Mouse (Mus musculus): ENCODE measurements around the gene Pde4d. TPM values are rescaled to one million over a fixed set of nuclear protein-coding genes. Genes with fewer than 3 reads are reported as not detected.

Gene Pde4d
- polyA plus RNA-seq (2012; rRNA removed): 4.9 and 5.7 TPM in 2 replicates

DNA sequence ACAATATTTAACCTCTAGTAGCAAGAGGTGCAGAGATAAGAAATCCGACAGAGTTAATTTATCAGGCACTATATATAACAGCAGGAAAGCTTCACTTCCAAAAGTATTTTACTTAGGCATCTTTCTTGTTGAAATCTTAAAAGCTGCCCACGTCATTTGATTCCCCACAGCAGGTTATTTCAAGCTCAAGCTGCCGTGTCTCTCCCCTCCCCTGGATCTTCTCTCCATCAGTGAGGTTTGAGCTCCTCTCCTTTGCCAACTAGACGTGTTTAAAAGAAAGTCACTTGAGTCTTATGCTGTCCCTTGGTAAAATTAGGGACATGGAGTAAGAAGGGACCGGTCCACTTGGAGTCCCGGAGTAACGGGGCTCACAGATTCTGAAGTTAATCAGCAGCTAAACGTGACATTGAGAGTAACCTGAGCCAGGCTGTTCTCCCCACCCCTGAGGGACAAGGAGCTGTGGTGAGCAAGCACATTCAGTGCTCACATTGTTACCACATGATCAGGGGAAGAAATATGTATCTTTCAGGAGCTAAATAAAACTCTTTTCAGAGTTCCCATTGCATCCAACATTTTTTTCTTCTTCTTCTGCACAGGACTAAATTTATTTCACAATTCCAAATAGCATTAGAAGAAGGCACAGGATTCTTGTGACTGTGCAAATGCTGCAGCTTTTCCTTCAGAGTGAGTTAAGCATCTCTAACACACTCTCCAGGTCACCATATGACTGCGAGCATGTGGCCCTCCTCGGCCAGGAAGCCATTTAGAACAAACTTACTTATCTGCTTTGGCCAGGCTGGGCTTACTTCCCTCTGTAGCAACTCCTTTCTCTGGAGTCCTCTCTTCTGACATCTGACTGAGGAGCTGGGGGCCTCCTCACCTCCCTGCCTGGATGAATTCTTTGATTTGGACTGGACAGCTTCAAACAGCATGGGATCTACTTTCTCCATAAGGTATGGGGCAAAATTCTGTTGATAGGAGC is at the start of gene Pde4d:
Gene Pde4d (plus strand): TSS at position 833 of the 982 bp plus-strand sequence.

Other genes starting within 250 kb of the Pde4d start
- 0.52 and 0.62 TPM in 2 replicates for gene Elovl7, start 235.5 kb upstream of the Pde4d start, polyA plus RNA-seq (2012; rRNA removed)
- gene Depdc1b, start 133.6 kb upstream of the Pde4d start, polyA plus RNA-seq (2012; rRNA removed): 10.4 and 12.6 TPM in 2 replicates